Mouse (Mus musculus): ENCODE data around the gene Arrb1.

The Arrb1 gene

GRCm38 (mm10) chr7:99632286-99632685, 97.0 kb downstream of the Arrb1 start:
- no peak for DNase-seq (ENCODE audit: low read depth)

- no peak for DNase-seq (ENCODE audit: low read depth)
These were observed 98.8 kb downstream of the Arrb1 start for GRCm38 (mm10) chr7:99633966-99634665.

GRCm38 (mm10) chr7:99641245-99641644, 106.0 kb downstream of the Arrb1 start:
- no peak for DNase-seq (ENCODE audit: low read depth)

- DNase-seq (ENCODE audit: low read depth): no peak
These were observed 106.8 kb downstream of the Arrb1 start for GRCm38 (mm10) chr7:99642078-99642477.

GRCm38 (mm10) chr7:99644701-99645100, 109.4 kb downstream of the Arrb1 start:
- DNase-seq (ENCODE audit: low read depth): no peak

GRCm38 (mm10) chr7:99648623-99649022, 113.4 kb downstream of the Arrb1 start:
- DNase-seq (ENCODE audit: low read depth): no peak

GRCm38 (mm10) chr7:99649585-99649984, 114.3 kb downstream of the Arrb1 start:
- no peak for DNase-seq (ENCODE audit: low read depth)

GRCm38 (mm10) chr7:99654244-99654643, 119.0 kb downstream of the Arrb1 start:
- no peak for DNase-seq (ENCODE audit: low read depth)
